Mouse (Mus musculus): ENCODE measurements at regions not wholly inside any gene's neighbourhood (a gene's known extent, or its start where the extent isn't known, plus 50 kb on each side); places are given as distances from the start of the nearest gene placed in this dataset.

- WGBS, result 45% methylated on average over 6 of the region's 6 CpGs
- H3K4me1 ChIP-seq (ENCODE audit: insufficient read depth), result peaks cover 4% of the 10 kb centered on the region; the same call in 1 of the 2 replicates
Measured at GRCm38 (mm10) chr1:143907312-143907711, 96.6 kb downstream of the Rgs2 start.

DNA sequence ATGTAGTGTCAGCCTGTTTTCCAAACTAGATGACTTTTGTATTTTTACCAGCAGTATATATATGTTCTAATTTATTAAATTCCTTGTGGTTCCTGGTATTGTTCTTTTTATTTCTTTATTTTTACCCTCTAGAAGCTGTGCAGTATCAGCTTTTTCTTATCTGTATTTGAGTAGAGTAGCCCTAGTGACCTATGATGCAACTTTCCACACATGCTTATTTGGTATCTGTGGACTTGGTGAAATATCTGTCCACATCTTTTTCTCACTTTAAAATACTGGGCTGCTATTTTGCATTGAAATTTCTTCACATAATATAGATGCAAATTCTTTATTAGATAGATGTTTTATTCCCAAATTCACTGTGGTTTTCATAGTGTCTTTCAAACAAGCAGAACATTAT lies 97.1 kb downstream of the Rgs2 start:
- TF ChIP-seq CTCF (IDR thresholded peaks at IDR 0.05; ENCODE audit: low read depth), result no peak
- no peaks in the 10 kb centered on the region for H3K9me3 ChIP-seq (ENCODE audit: low read depth, low read length)
- peaks cover 4% of the 10 kb centered on the region; the same call in 1 of the 2 replicates for H3K4me1 ChIP-seq (ENCODE audit: insufficient read depth)
- H3K27ac ChIP-seq (ENCODE audit: low read depth), result no peak overlapping the region
- H3K36me3 ChIP-seq (ENCODE audit: insufficient read depth), result no peaks in the 10 kb centered on the region
- no peak for DNase-seq
- H3K27me3 ChIP-seq (ENCODE audit: insufficient read depth, low read length), result no peaks in the 10 kb centered on the region
- no peak for ATAC-seq (ENCODE audit: insufficient read depth)
- no peak overlapping the region for H3K4me3 ChIP-seq (ENCODE audit: low read depth, low read length)
- H3K9ac ChIP-seq, result no peak overlapping the region
- H3K4me2 ChIP-seq, result no peak overlapping the region

More at GRCm38 (mm10) chr1:143907312-143907711, 96.6 kb downstream of the Rgs2 start:
- no peaks in the 10 kb centered on the region for H3K27me3 ChIP-seq (ENCODE audit: insufficient read depth, low read length)
- no peaks in the 10 kb centered on the region for H3K36me3 ChIP-seq (ENCODE audit: insufficient read depth)
- no peak overlapping the region for H3K4me3 ChIP-seq (ENCODE audit: low read depth, low read length)
- H3K4me2 ChIP-seq, result no peak overlapping the region
- ATAC-seq (ENCODE audit: insufficient read depth) (no peak), DNase-seq (no peak)
- H3K9ac ChIP-seq, result no peak overlapping the region
- TF ChIP-seq CTCF (IDR thresholded peaks at IDR 0.05; ENCODE audit: low read depth), result no peak
- no peaks in the 10 kb centered on the region for H3K9me3 ChIP-seq (ENCODE audit: low read depth, low read length)
- no peak overlapping the region for H3K27ac ChIP-seq (ENCODE audit: low read depth)

DNA sequence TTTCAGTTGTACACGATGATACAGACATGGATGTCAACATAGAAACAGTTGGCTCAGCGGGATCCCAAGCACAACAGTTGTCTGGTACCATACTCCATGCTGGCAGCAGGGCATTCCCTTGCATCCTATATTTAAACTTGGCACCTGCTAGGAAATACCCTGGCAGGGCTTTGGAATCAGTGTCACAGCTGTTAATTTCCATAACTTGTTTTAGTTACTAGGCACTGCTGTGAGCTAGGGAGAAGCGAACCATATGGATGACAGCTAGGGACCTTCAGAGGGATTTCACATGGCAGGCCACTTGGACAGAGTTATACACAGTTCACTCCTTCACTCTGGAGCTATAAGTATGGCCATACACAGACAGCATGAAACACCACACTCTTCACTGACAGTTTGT lies 100.0 kb downstream of the Rgs2 start:
- H3K4me1 ChIP-seq (ENCODE audit: insufficient read depth), result peaks cover 4% of the 10 kb centered on the region; the same call in 1 of the 2 replicates
- peak; percentile 99 for ATAC-seq (ENCODE audit: insufficient read depth)
- no peaks in the 10 kb centered on the region for H3K36me3 ChIP-seq (ENCODE audit: insufficient read depth)
- peak; percentile 81 for DNase-seq
- H3K9ac ChIP-seq, result no peak overlapping the region
- H3K4me2 ChIP-seq, result no peak overlapping the region
- H3K9me3 ChIP-seq (ENCODE audit: low read depth, low read length), result no peaks in the 10 kb centered on the region
- 66% methylated on average over 3 of the region's 3 CpGs for WGBS
- TF ChIP-seq CTCF (IDR thresholded peaks at IDR 0.05; ENCODE audit: low read depth), result no peak
- H3K27ac ChIP-seq (ENCODE audit: low read depth), result no peak overlapping the region
- H3K4me3 ChIP-seq (ENCODE audit: low read depth, low read length), result no peak overlapping the region
- no peaks in the 10 kb centered on the region for H3K27me3 ChIP-seq (ENCODE audit: insufficient read depth, low read length)

DNA sequence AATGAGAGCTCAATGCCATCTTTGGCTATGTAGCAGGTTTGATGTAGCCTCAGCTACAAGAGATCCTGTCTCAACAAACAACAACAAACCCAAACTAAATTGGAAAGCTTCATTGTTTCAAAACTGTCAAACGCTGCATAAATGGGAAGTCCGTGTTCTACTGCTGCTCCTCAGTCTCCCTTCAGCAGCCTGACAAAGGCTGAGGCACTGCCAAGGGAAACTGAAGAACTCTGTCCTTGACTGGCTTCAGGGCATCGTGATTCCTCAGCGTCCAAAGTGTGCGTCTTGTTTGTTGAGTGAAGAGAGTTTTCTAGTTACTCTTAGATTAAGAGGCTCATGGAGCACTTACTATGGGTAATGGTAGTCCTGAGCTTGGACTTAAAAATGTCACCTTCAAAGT lies 100.7 kb downstream of the Rgs2 start:
- no peaks in the 10 kb centered on the region for H3K9me3 ChIP-seq (ENCODE audit: low read depth, low read length)
- H3K4me1 ChIP-seq (ENCODE audit: insufficient read depth), result peaks cover 4% of the 10 kb centered on the region; the same call in 1 of the 2 replicates
- ATAC-seq (ENCODE audit: insufficient read depth) (no peak), DNase-seq (no peak)
- no peak overlapping the region for H3K27ac ChIP-seq (ENCODE audit: low read depth)
- no peaks in the 10 kb centered on the region for H3K27me3 ChIP-seq (ENCODE audit: insufficient read depth, low read length)
- no peaks in the 10 kb centered on the region for H3K36me3 ChIP-seq (ENCODE audit: insufficient read depth)
- TF ChIP-seq CTCF (IDR thresholded peaks at IDR 0.05; ENCODE audit: low read depth), result no peak
- no peak overlapping the region for H3K4me2 ChIP-seq
- H3K9ac ChIP-seq, result no peak overlapping the region
- 72% methylated on average over 5 of the region's 5 CpGs for WGBS
- H3K4me3 ChIP-seq (ENCODE audit: low read depth, low read length), result no peak overlapping the region

GRCm38 (mm10) chr1:143901127-143901920 lies 102.6 kb downstream of the Rgs2 start:
- ATAC-seq (ENCODE audit: insufficient read depth), result no peak
- TF ChIP-seq CTCF (IDR thresholded peaks at IDR 0.05; ENCODE audit: low read depth), result no peak
- peaks cover 4% of the 10 kb centered on the region; the same call in 1 of the 2 replicates for H3K4me1 ChIP-seq (ENCODE audit: insufficient read depth)

GRCm38 (mm10) chr1:143888510-143888909 lies 111.4 kb downstream of the Uchl5 start:
- Histone ChIP-seq H3K9me3 (ENCODE audit: low read depth, low read length) (no peaks in the 10 kb centered on the region), H3K4me2 (no peak overlapping the region), H3K9ac (no peak overlapping the region), H3K4me1 (ENCODE audit: insufficient read depth) (no peaks in the 10 kb centered on the region), H3K27me3 (ENCODE audit: insufficient read depth, low read length) (no peaks in the 10 kb centered on the region), H3K4me3 (ENCODE audit: low read depth, low read length) (no peak overlapping the region), H3K36me3 (ENCODE audit: insufficient read depth) (no peaks in the 10 kb centered on the region), H3K27ac (ENCODE audit: low read depth) (no peak overlapping the region)
- no peak for TF ChIP-seq CTCF (IDR thresholded peaks at IDR 0.05; ENCODE audit: low read depth)
- DNase-seq (no peak), ATAC-seq (ENCODE audit: insufficient read depth) (no peak)
- 79% methylated on average over 2 of the region's 2 CpGs for WGBS

More at GRCm38 (mm10) chr1:143901127-143901920, 102.6 kb downstream of the Rgs2 start:
- 70% methylated on average over 6 of the region's 6 CpGs for WGBS
- Histone ChIP-seq H3K4me3 (ENCODE audit: low read depth, low read length) (no peak overlapping the region), H3K4me2 (no peak overlapping the region), H3K27ac (ENCODE audit: low read depth) (no peak overlapping the region), H3K9ac (no peak overlapping the region), H3K27me3 (ENCODE audit: insufficient read depth, low read length) (no peaks in the 10 kb centered on the region), H3K9me3 (ENCODE audit: low read depth, low read length) (no peaks in the 10 kb centered on the region), H3K36me3 (ENCODE audit: insufficient read depth) (no peaks in the 10 kb centered on the region)
- no peak for DNase-seq

DNA sequence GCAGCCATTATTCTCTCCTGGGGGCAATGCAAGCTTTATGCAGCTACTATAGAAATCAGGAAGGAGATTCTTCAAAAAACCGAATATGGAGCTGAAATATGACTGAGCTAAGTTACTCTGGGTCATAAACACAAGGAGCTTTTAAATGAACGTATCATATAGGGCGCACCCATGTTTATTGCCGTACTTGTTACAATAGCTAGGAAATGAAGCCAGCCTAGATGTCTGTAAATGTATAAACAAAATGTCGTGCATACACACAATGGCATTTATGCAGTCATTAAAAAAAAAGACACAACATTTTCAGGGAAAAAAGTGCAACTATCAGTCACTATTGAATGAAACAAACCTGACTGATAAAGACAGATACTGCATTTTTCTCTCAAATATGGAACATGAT lies 111.0 kb downstream of the Uchl5 start:
- WGBS, result 68% methylated on average over 5 of the region's 5 CpGs
- H3K4me2 ChIP-seq, result no peak overlapping the region
- no peaks in the 10 kb centered on the region for H3K9me3 ChIP-seq (ENCODE audit: low read depth, low read length)
- TF ChIP-seq CTCF (IDR thresholded peaks at IDR 0.05; ENCODE audit: low read depth), result no peak
- no peak for ATAC-seq (ENCODE audit: insufficient read depth)
- no peaks in the 10 kb centered on the region for H3K4me1 ChIP-seq (ENCODE audit: insufficient read depth)
- H3K27me3 ChIP-seq (ENCODE audit: insufficient read depth, low read length), result no peaks in the 10 kb centered on the region
- no peak overlapping the region for H3K27ac ChIP-seq (ENCODE audit: low read depth)
- no peaks in the 10 kb centered on the region for H3K36me3 ChIP-seq (ENCODE audit: insufficient read depth)
- no peak for DNase-seq
- no peak overlapping the region for H3K9ac ChIP-seq
- H3K4me3 ChIP-seq (ENCODE audit: low read depth, low read length), result no peak overlapping the region

Data from lung, embryonic 14.5 days (tissue).